Mouse (Mus musculus) gastrocnemius, postnatal 4 days (tissue): Measurements from ENCODE around the gene Srr. TPM values are rescaled to one million over a fixed set of nuclear protein-coding genes. Genes with fewer than 3 reads are reported as not detected.

Experiments used
- DNase-seq, 2 experiments: peaks; one replicate each; pipeline ENCODE4 v3.0.0; 2021 to 2022; ENCODE audit warnings: low spot score in 2 of 2, mixed read lengths in 2 of 2
- long read RNA-seq, 2 experiments: library from polyadenylated mRNA; stranded (forward); transcript quantifications; one replicate each; pipeline ENCODE4 v2.0.0; 2021
- total RNA-seq, 2 experiments: library from RNA; stranded (reverse); gene quantifications; 2 replicates each; pipeline ENCODE4 v1.2.3; 2021

The Srr gene
- 10 to 100 TPM; 29.9 to 32.9 TPM for total RNA-seq
- long read RNA-seq, experiment 1, transcript Srr-204 (8 exons, 3,183 nt): minor isoform, 8 of 41 reads
- long read RNA-seq, experiment 1, transcript Srr-201 (9 exons, 3,699 nt): major isoform, 18 of 41 reads
- long read RNA-seq, experiment 1, partial matches to known transcripts: 2 of 41 reads
- long read RNA-seq, experiment 1, other reads (novel, unspliced or antisense): 13 of 41 reads
- long read RNA-seq, experiment 2, transcript Srr-201 (9 exons, 3,699 nt): major isoform, 29 of 54 reads
- long read RNA-seq, experiment 2, transcript Srr-204 (8 exons, 3,183 nt): minor isoform, 7 of 54 reads
- long read RNA-seq, experiment 2, partial matches to known transcripts: 2 of 54 reads
- long read RNA-seq, experiment 2, other reads (novel, unspliced or antisense): 16 of 54 reads

GRCm38 (mm10) chr11:74925577-74926387, at the start of gene Srr, which contains the start of gene Smg6:
Gene Srr (minus strand): TSS chr11:74925948.
Gene Smg6 (plus strand): TSS chr11:74925823.
- DNase-seq: peak; percentile 93 to 95

GRCm38 (mm10) chr11:74974615-74975014, 48.9 kb upstream of the Srr start:
- DNase-seq: no peak

GRCm38 (mm10) chr11:74973290-74974157, 47.8 kb upstream of the Srr start:
- DNase-seq: no peak

GRCm38 (mm10) chr11:74965516-74965915, 39.8 kb upstream of the Srr start:
- DNase-seq: no peak

GRCm38 (mm10) chr11:74962846-74963407, 37.2 kb upstream of the Srr start:
- peak in 1 of 2 experiments; percentile 11 for DNase-seq

- DNase-seq: no peak
Measured at GRCm38 (mm10) chr11:74961953-74962352, 36.2 kb upstream of the Srr start.

- DNase-seq: no peak
Measured at GRCm38 (mm10) chr11:74960031-74960551, 34.3 kb upstream of the Srr start.

- DNase-seq: no peak
Measured at GRCm38 (mm10) chr11:74959501-74959900, 33.8 kb upstream of the Srr start.

- no peak for DNase-seq
Measured at GRCm38 (mm10) chr11:74957600-74957999, 31.9 kb upstream of the Srr start.

GRCm38 (mm10) chr11:74956006-74956405, 30.3 kb upstream of the Srr start:
- DNase-seq: no peak

GRCm38 (mm10) chr11:74954901-74955300, 29.2 kb upstream of the Srr start:
- no peak for DNase-seq

- no peak for DNase-seq
Measured at GRCm38 (mm10) chr11:74946348-74946747, 20.6 kb upstream of the Srr start.

GRCm38 (mm10) chr11:74930391-74930790, 4.6 kb upstream of the Srr start:
- DNase-seq: no peak

- no peak for DNase-seq
Measured at GRCm38 (mm10) chr11:74929111-74929510, 3.4 kb upstream of the Srr start.

GRCm38 (mm10) chr11:74927236-74927725, 1.5 kb upstream of the Srr start:
- no peak for DNase-seq

GRCm38 (mm10) chr11:74926388-74927005, 749 bp upstream of the Srr start:
- DNase-seq: peak in 1 of 2 experiments; percentile 11

- peak in 1 of 2 experiments; percentile 14 for DNase-seq
Measured at GRCm38 (mm10) chr11:74924149-74924548, 1.6 kb downstream of the Srr start.

GRCm38 (mm10) chr11:74919249-74919648, 6.5 kb downstream of the Srr start:
- DNase-seq: no peak

GRCm38 (mm10) chr11:74912492-74912891, 13.3 kb downstream of the Srr start:
- DNase-seq: no peak

- DNase-seq: no peak
Measured at GRCm38 (mm10) chr11:74909978-74910377, 15.8 kb downstream of the Srr start.
